Mouse (Mus musculus) spleen, adult 2 months (tissue): ENCODE measurements around the gene Nod1.

Experiments used
- CTCF ChIP-seq: fragments of 200-500 bp; IDR thresholded peaks from 2 replicates; pipeline ENCODE4 v1.5.1; 2011; ENCODE audit warnings: mild to moderate bottlenecking, inconsistent platforms; ENCODE audit not compliant: insufficient read depth, insufficient read length, insufficient replicate concordance; ENCODE audit errors: extremely low read depth
- POLR2A ChIP-seq: fragments of 200-500 bp; IDR thresholded peaks from 2 replicates; pipeline ENCODE4 v1.6.1; 2011; ENCODE audit warnings: low read depth, low read length, inconsistent platforms

- no peak for TF ChIP-seq POLR2A
- TF ChIP-seq CTCF: no peak
Observed at GRCm38 (mm10) chr6:54964755-54965154, 7.7 kb downstream of the Nod1 start.
